Mouse (Mus musculus) small intestine, adult 2 months (tissue): ENCODE data around the gene Gm21964.

Source experiments
- CTCF ChIP-seq: fragments of 200-500 bp; IDR thresholded peaks from 2 replicates; pipeline ENCODE4 v1.5.1; 2012; ENCODE audit warnings: low read depth, mild to moderate bottlenecking, control low read depth, inconsistent platforms, low read length, moderate library complexity, mixed read lengths; ENCODE audit not compliant: insufficient replicate concordance, insufficient read length; ENCODE audit errors: extremely low read depth
- POLR2A ChIP-seq: fragments of 200-500 bp; IDR thresholded peaks from 2 replicates; pipeline ENCODE4 v1.6.1; 2012; ENCODE audit warnings: low read depth, mild to moderate bottlenecking, control low read depth, inconsistent platforms, low read length, moderate library complexity

DNA sequence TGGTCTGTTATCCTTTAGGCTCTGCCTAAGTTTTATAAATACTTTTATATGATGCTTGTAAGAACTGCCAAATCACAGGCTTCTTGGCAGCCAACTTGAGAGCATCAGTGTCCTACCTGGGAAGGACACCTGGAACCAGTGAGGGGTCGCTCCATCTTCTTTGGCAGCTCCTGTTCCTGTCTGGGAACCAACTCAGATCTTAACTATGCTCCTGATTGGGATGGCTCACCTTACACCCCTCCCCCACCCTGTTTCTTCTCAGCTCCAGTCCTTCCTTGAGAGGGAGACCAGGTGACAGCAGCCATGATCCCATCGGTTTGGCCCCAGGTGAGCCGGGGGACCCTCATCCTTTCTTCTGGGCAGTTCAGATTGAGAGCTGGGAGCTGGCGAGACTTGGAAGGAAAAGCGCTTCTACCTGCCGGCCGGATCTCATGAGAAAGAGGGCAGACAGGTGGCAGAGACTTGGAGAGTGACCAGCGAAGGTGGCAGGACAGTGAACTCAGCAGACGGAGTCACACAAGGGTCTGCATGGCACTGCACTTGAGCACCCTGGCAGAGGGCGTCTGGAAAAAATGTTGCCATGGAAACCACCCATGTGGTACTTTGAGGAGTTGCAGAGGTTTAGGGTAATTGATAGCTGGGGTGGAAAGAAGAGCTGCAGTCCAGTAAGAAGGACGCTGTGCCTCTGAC is 18.4 kb upstream of the Gm21964 start:
- TF ChIP-seq CTCF = no peak
- TF ChIP-seq POLR2A = no peak
